Mouse (Mus musculus) intestine, embryonic 16.5 days (tissue): ENCODE measurements around the gene Gm340. TPM values are rescaled to one million over a fixed set of nuclear protein-coding genes. Genes with fewer than 3 reads are reported as not detected.

Experiments used
- ATAC-seq: fragments of 200-750 bp; cut with Nextera tagmentation; 2 replicates; pipeline ENCODE4 v1.8.0; 2017; ENCODE audit warnings: moderate TSS enrichment, moderate library complexity
- H3K27ac ChIP-seq: fragments of 300-500 bp; sonication (generic); 2 replicates; pipeline ENCODE4 v1.5.1; 2014; ENCODE audit warnings: mild to moderate bottlenecking, low read length
- H3K27me3 ChIP-seq: fragments of 300-500 bp; sonication (generic); replicated peaks from 2 replicates; pipeline ENCODE4 v1.6.1; 2014; ENCODE audit warnings: low read length, control low read depth, mixed read lengths; ENCODE audit not compliant: control insufficient read depth, insufficient read depth
- H3K36me3 ChIP-seq: fragments of 300-500 bp; sonication (generic); 2 replicates; pipeline ENCODE4 v1.6.1; 2014; ENCODE audit warnings: low read length, control low read depth; ENCODE audit not compliant: control insufficient read depth, insufficient read depth
- H3K4me1 ChIP-seq: fragments of 300-500 bp; sonication (generic); 2 replicates; pipeline ENCODE4 v1.6.1; 2014; ENCODE audit warnings: low read length, control low read depth, mixed read lengths; ENCODE audit not compliant: control insufficient read depth, insufficient read depth
- H3K4me2 ChIP-seq: fragments of 300-500 bp; sonication (generic); 2 replicates; pipeline ENCODE4 v1.6.1; 2014; ENCODE audit warnings: low read depth, low read length, control low read depth
- H3K4me3 ChIP-seq: fragments of 300-500 bp; sonication (generic); 2 replicates; pipeline ENCODE4 v1.5.1; 2014; ENCODE audit warnings: mild to moderate bottlenecking, low read length
- H3K9ac ChIP-seq: fragments of 300-500 bp; sonication (generic); 2 replicates; pipeline ENCODE4 v1.6.1; 2014; ENCODE audit warnings: low read depth, low read length
- H3K9me3 ChIP-seq: fragments of 300-500 bp; sonication (generic); 2 replicates; pipeline ENCODE4 v1.6.1; 2016; ENCODE audit warnings: low read length, control low read depth; ENCODE audit not compliant: control insufficient read depth
- WGBS: fragments of 180-500 bp; shearing (Covaris S2); extraction: QIAGEN DNeasy Blood & Tissue Kit; methylation state at CpG from one replicate; pipeline ENCODE4 v1.1.7; 2014; 5-methylcytosine and 5-hydroxymethylcytosine counted together
- polyA plus RNA-seq: library from polyadenylated mRNA; unstranded; fragments of >200 nt; fragmentation: Nextera tagmentation; extraction: Ambion mirVana; gene quantifications from 2 replicates; pipeline ENCODE4 v1.2.1, GENCODE M21; 2015

Gm340 gene
- polyA plus RNA-seq, result 1.9 TPM in 2 replicates

- Histone ChIP-seq H3K36me3 (peaks cover 18% of the 10 kb centered on the region), H3K4me2 (no peak within 1 kb of the TSS), H3K4me3 (no peak within 1 kb of the TSS), H3K9ac (no peak within 1 kb of the TSS), H3K27ac (no peak within 1 kb of the TSS), H3K9me3 (no peaks in the 10 kb centered on the region), H3K27me3 (no peaks in the 10 kb centered on the region), H3K4me1 (peaks cover 11% of the 10 kb centered on the region; the same call in 1 of the 2 replicates)
- WGBS, result 82% methylated on average over 23 of the region's 23 CpGs
- no peak for ATAC-seq
These were observed at the start of gene Gm340 for GRCm38 (mm10) chr19:41581706-41582420. Gene Gm340 (plus strand): TSS chr19:41582370.

- Histone ChIP-seq H3K9ac (no peak overlapping the region), H3K9me3 (no peaks in the 10 kb centered on the region), H3K27me3 (no peaks in the 10 kb centered on the region), H3K4me1 (no peaks in the 10 kb centered on the region), H3K4me3 (no peak overlapping the region), H3K36me3 (no peaks in the 10 kb centered on the region), H3K4me2 (no peak overlapping the region), H3K27ac (no peak overlapping the region)
- WGBS, result 87% methylated on average over 3 of the region's 3 CpGs
- ATAC-seq, result no peak
These were observed 48.1 kb upstream of the Gm340 start for GRCm38 (mm10) chr19:41534021-41534420.

- no peak for ATAC-seq
- H3K27me3 ChIP-seq, result no peaks in the 10 kb centered on the region
- H3K4me1 ChIP-seq, result peaks cover 8% of the 10 kb centered on the region
- no peaks in the 10 kb centered on the region for H3K9me3 ChIP-seq
- no peak overlapping the region for H3K4me2 ChIP-seq
- peaks cover 16% of the 10 kb centered on the region; the same call in 1 of the 2 replicates for H3K36me3 ChIP-seq
- WGBS, result 79% methylated on average over 4 of the region's 4 CpGs
- H3K27ac ChIP-seq, result no peak overlapping the region
- H3K9ac ChIP-seq, result no peak overlapping the region
- H3K4me3 ChIP-seq, result no peak overlapping the region
These were observed 25.2 kb upstream of the Gm340 start for GRCm38 (mm10) chr19:41556981-41557380.

- WGBS, result 65% methylated on average over 4 of the region's 4 CpGs
- ATAC-seq, result no peak
- Histone ChIP-seq H3K4me1 (peaks cover 8% of the 10 kb centered on the region), H3K27me3 (no peaks in the 10 kb centered on the region), H3K27ac (no peak overlapping the region), H3K36me3 (peaks cover 16% of the 10 kb centered on the region; the same call in 1 of the 2 replicates), H3K9me3 (no peaks in the 10 kb centered on the region), H3K9ac (no peak overlapping the region), H3K4me3 (no peak overlapping the region), H3K4me2 (no peak overlapping the region)
These were observed 24.7 kb upstream of the Gm340 start for GRCm38 (mm10) chr19:41557491-41557890.

GRCm38 (mm10) chr19:41558891-41559486 lies 23.2 kb upstream of the Gm340 start:
- Histone ChIP-seq H3K4me2 (no peak overlapping the region), H3K9me3 (no peaks in the 10 kb centered on the region), H3K27me3 (no peaks in the 10 kb centered on the region), H3K9ac (no peak overlapping the region), H3K27ac (no peak overlapping the region), H3K36me3 (peaks cover 16% of the 10 kb centered on the region; the same call in 1 of the 2 replicates), H3K4me1 (peaks cover 8% of the 10 kb centered on the region), H3K4me3 (no peak overlapping the region)
- WGBS, result 89% methylated on average over 9 of the region's 9 CpGs
- no peak for ATAC-seq

GRCm38 (mm10) chr19:41560856-41561255 lies 21.3 kb upstream of the Gm340 start:
- Histone ChIP-seq H3K9ac (no peak overlapping the region), H3K27me3 (no peaks in the 10 kb centered on the region), H3K27ac (no peak overlapping the region), H3K4me1 (peaks cover 8% of the 10 kb centered on the region), H3K4me3 (no peak overlapping the region), H3K4me2 (no peak overlapping the region), H3K36me3 (peaks cover 12% of the 10 kb centered on the region; the same call in 1 of the 2 replicates), H3K9me3 (no peaks in the 10 kb centered on the region)
- WGBS, result 79% methylated on average over 3 of the region's 3 CpGs
- ATAC-seq, result no peak

- WGBS, result 48% methylated on average over 2 of the region's 2 CpGs
- H3K9me3 ChIP-seq, result no peaks in the 10 kb centered on the region
- H3K4me2 ChIP-seq, result no peak overlapping the region
- no peaks in the 10 kb centered on the region; the same call in 1 of the 2 replicates for H3K36me3 ChIP-seq
- H3K9ac ChIP-seq, result no peak overlapping the region
- no peaks in the 10 kb centered on the region for H3K4me1 ChIP-seq
- no peak overlapping the region for H3K4me3 ChIP-seq
- no peaks in the 10 kb centered on the region for H3K27me3 ChIP-seq
- ATAC-seq, result no peak
- H3K27ac ChIP-seq, result no peak overlapping the region
These were observed 13.4 kb upstream of the Gm340 start for GRCm38 (mm10) chr19:41568791-41569190.

GRCm38 (mm10) chr19:41573700-41574099 lies 8.5 kb upstream of the Gm340 start:
- H3K4me1 ChIP-seq, result no peaks in the 10 kb centered on the region
- WGBS, result 91% methylated on average over 2 of the region's 2 CpGs
- no peak overlapping the region for H3K4me3 ChIP-seq
- no peak overlapping the region for H3K4me2 ChIP-seq
- H3K27me3 ChIP-seq, result no peaks in the 10 kb centered on the region
- no peak overlapping the region for H3K9ac ChIP-seq
- ATAC-seq, result no peak
- no peaks in the 10 kb centered on the region for H3K9me3 ChIP-seq
- no peak overlapping the region for H3K27ac ChIP-seq
- no peaks in the 10 kb centered on the region; the same call in 1 of the 2 replicates for H3K36me3 ChIP-seq

GRCm38 (mm10) chr19:41577576-41577975 lies 4.6 kb upstream of the Gm340 start:
- Histone ChIP-seq H3K27me3 (no peaks in the 10 kb centered on the region), H3K4me1 (peaks cover 11% of the 10 kb centered on the region; the same call in 1 of the 2 replicates), H3K27ac (peak overlapping the region; percentile 35), H3K36me3 (peaks cover 9% of the 10 kb centered on the region), H3K4me2 (peak overlapping the region; percentile 20; the same call in 1 of the 2 replicates), H3K4me3 (no peak overlapping the region), H3K9ac (no peak overlapping the region), H3K9me3 (no peaks in the 10 kb centered on the region)
- peak; percentile 89 for ATAC-seq
